27 mouse cellular contexts compared by ENCODE assay signal in the genomic region with DNA sequence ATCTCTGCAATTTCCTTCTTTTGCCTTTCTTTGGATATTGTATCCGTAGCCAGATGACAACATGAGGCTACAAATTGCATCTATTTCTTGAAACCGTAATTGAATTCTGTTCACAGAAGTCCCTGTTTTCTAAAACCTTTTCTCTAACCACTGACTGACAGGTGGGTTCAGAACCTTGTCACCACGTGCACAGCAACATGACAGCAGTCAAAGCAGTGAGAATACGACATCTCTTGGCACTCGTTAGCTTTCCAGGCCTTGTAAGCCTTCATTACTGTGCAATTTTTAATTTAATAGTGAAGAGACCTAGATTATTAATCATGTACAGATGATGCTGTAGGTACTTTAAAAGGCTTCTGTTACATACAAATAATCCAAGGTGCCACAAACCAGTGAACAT.
"Had no signal": no experiment of that assay in that cellular context is flagged by ENCODE, and none has a peak within 500 bp of the region (broad histone marks: within the 10 kb centered on the region; RNA-seq: fewer than 3 reads in every experiment).

No protein-coding gene starts in this region.

- H3K9me3 ChIP-seq: heart, embryonic 10.5 days; heart, embryonic 12.5 days; hindbrain, embryonic 10.5 days; hindbrain, embryonic 12.5 days; intestine, embryonic 15.5 days; limb, embryonic 10.5 days; limb, embryonic 12.5 days; liver, embryonic 12.5 days had no signal

- H3K4me3 ChIP-seq: gastrocnemius, adult 2 months; heart, embryonic 10.5 days; heart, embryonic 12.5 days; hindbrain, embryonic 10.5 days; hindbrain, embryonic 12.5 days; intestine, embryonic 15.5 days; layer of hippocampus, adult 2 months; left cerebral cortex, adult 2 months; limb, embryonic 10.5 days; limb, embryonic 12.5 days; liver, embryonic 12.5 days had no signal

- H3K36me3 ChIP-seq: heart, embryonic 10.5 days; heart, embryonic 12.5 days; hindbrain, embryonic 10.5 days; hindbrain, embryonic 12.5 days; intestine, embryonic 15.5 days; limb, embryonic 10.5 days; limb, embryonic 12.5 days; liver, embryonic 12.5 days had no signal

- ATAC-seq: hindbrain, embryonic 16.5 days; inflammation-experienced regulatory T-cells, adult 6 months; intestine, embryonic 15.5 days; intestine, postnatal 0 days; liver, embryonic 12.5 days had no signal

- H3K27ac ChIP-seq: gastrocnemius, adult 2 months; heart, embryonic 10.5 days; hindbrain, embryonic 10.5 days; hindbrain, embryonic 12.5 days; hindbrain, embryonic 14.5 days; intestine, embryonic 15.5 days; layer of hippocampus, adult 2 months; left cerebral cortex, adult 2 months; limb, embryonic 10.5 days; limb, embryonic 12.5 days; liver, embryonic 12.5 days; liver, embryonic 14.5 days had no signal

- DNase-seq: gastrocnemius, adult 2 months; gastrocnemius, postnatal 10 days; gastrocnemius, postnatal 25 days; heart, adult 18-20 months; heart, postnatal 10 days; heart, postnatal 4 days; kidney, adult 18-20 months; kidney, adult 8-10 months; kidney, postnatal 10 days; kidney, postnatal 25 days; kidney, postnatal 4 days; liver had no signal

- H3K9ac ChIP-seq: heart, embryonic 12.5 days; hindbrain, embryonic 12.5 days; hindbrain, embryonic 14.5 days; intestine, embryonic 15.5 days; limb, embryonic 12.5 days; liver, embryonic 12.5 days; liver, embryonic 14.5 days had no signal

- H3K4me2 ChIP-seq: heart, embryonic 12.5 days; hindbrain, embryonic 12.5 days; hindbrain, embryonic 14.5 days; intestine, embryonic 15.5 days; limb, embryonic 12.5 days; liver, embryonic 12.5 days had no signal

- H3K4me1 ChIP-seq: heart, embryonic 10.5 days; heart, embryonic 12.5 days; hindbrain, embryonic 10.5 days; hindbrain, embryonic 12.5 days; intestine, embryonic 15.5 days; limb, embryonic 10.5 days; limb, embryonic 12.5 days; liver, embryonic 12.5 days had no signal

- H3K27me3 ChIP-seq: heart, embryonic 12.5 days; hindbrain, embryonic 12.5 days; intestine, embryonic 15.5 days; limb, embryonic 12.5 days; liver, embryonic 12.5 days had no signal
